Mouse (Mus musculus) cerebellum, adult 2 months (tissue): ENCODE data around the gene Tpcn1.

Experiments
- CTCF ChIP-seq: fragments of 200-500 bp; IDR thresholded peaks from 2 replicates; pipeline ENCODE4 v1.5.1; 2011; ENCODE audit warnings: low read depth, mild to moderate bottlenecking, control low read depth, low read length, moderate library complexity, borderline replicate concordance; ENCODE audit not compliant: insufficient read depth
- POLR2A ChIP-seq: fragments of 200-500 bp; IDR thresholded peaks from 2 replicates; pipeline ENCODE4 v1.6.1; 2011; ENCODE audit warnings: low read length, control low read depth, borderline replicate concordance; ENCODE audit not compliant: insufficient read depth

DNA sequence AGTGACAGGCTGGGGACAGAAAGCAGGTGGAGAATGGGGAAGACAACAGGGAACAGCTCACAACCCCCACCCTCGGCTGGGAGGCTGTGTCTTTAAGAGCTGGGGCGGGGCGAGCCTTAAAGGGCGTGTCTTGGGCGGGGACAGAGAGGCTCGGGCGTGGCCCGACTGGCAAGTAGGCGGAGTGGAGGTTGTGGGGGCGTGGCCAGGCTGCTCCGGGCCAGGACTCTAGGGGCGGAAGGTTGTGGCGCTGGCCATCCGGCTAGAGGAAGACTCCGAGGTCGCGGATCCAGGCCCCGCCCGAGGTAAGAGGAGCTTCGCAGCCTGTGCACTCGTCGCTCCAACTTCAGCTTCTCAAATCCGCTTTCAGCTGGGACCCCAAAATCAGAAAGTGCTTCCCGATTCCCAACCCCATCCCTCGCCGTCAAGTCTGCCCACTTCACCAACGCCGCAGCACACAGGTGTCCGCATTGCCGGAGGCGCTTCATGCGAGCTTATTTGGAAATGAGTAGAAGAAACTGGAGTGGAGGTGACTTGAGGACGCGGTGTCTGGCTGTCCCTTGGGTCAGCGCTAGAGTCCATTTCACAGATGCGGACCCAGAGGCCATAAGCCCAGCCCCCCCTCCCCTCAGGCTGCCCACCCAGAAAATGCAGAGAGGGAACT, 77.4 kb downstream of the Tpcn1 start, which contains the start of gene Slc8b1:
- TF ChIP-seq POLR2A (0 out of 2 replicates have a peak, but pooled peaks have one; percentile 13), CTCF (no peak)
